18 mouse cellular contexts compared by ENCODE assay signal in the genomic region with DNA sequence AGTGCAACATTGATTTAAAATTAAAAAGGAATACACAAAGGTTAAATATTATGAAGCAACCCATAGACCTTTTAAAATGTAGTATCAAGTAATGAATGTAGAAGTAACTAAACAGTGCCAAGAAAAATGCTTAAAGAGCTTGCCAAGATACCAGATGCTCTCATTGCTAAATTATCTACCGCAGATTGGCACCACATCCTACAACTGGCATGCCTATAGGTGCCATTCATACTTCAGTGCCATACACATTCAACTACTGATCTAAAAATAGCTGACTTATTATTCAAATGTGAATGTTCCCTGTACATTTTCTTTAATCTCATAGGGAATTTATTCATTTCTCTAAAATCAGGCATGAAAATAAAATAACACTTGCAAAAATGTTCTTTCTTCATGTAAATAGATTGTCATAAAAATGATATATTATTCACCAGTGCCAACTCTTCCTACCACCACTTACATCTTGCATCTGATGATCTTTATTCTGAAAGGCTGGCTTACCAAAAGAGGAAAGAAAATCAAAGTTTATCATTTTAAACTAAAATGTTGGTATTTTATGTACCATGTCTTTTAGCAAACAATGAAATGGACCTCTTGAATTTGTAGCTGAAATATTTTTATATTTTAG.
A peak's percentile ranks its signal among the peaks of the same experiment; 100 is the strongest.
DNase-seq lines count a peak whose midpoint lies in the region; ATAC-seq and TF ChIP-seq lines count a peak whose summit lies in the region.
"Had no signal": no experiment of that assay in that cellular context is flagged by ENCODE, and none has a peak within 500 bp of the region (broad histone marks: within the 10 kb centered on the region; RNA-seq: fewer than 3 reads in every experiment).

No protein-coding gene starts in this region.

- no peak overlapping the region for H3K9ac ChIP-seq in forebrain, embryonic 14.5 days (ENCODE audit: low read length)
- no peak overlapping the region for H3K9ac ChIP-seq in forebrain, postnatal 0 days
- H3K9ac ChIP-seq: heart, embryonic 15.5 days; midbrain, embryonic 15.5 days had no signal

- H3K4me1 ChIP-seq in forebrain, embryonic 14.5 days (ENCODE audit: control insufficient read depth, insufficient read depth, low read length): no peaks in the 10 kb centered on the region
- H3K4me1 ChIP-seq in forebrain, embryonic 10.5 days: no peaks in the 10 kb centered on the region
- no peaks in the 10 kb centered on the region for H3K4me1 ChIP-seq in forebrain, postnatal 0 days (ENCODE audit: insufficient read depth)
- H3K4me1 ChIP-seq: heart, embryonic 15.5 days; midbrain, embryonic 15.5 days had no signal

- WGBS in forebrain, embryonic 14.5 days: 56% methylated on average over 1 of the region's 1 CpGs
- 93% methylated on average over 1 of the region's 1 CpGs for WGBS in forebrain, embryonic 10.5 days
- 44% methylated on average over 1 of the region's 1 CpGs for WGBS in forebrain, postnatal 0 days

- no peaks in the 10 kb centered on the region for H3K9me3 ChIP-seq in forebrain, embryonic 14.5 days (replicated peaks; ENCODE audit: control insufficient read depth, low read length)
- no peaks in the 10 kb centered on the region for H3K9me3 ChIP-seq in forebrain, embryonic 10.5 days
- no peaks in the 10 kb centered on the region for H3K9me3 ChIP-seq in forebrain, postnatal 0 days (ENCODE audit: low read length)
- H3K9me3 ChIP-seq: heart, embryonic 15.5 days; midbrain, embryonic 15.5 days had no signal

- H3K36me3 ChIP-seq in forebrain, embryonic 14.5 days (ENCODE audit: control insufficient read depth, insufficient read depth, low read length): no peaks in the 10 kb centered on the region
- no peaks in the 10 kb centered on the region for H3K36me3 ChIP-seq in forebrain, embryonic 10.5 days (replicated peaks)
- H3K36me3 ChIP-seq in forebrain, postnatal 0 days (ENCODE audit: insufficient read depth): no peaks in the 10 kb centered on the region
- H3K36me3 ChIP-seq: heart, embryonic 15.5 days; midbrain, embryonic 15.5 days had no signal

- H3K27ac ChIP-seq in forebrain, embryonic 14.5 days (ENCODE audit: low read depth, low read length): no peak overlapping the region
- no peak overlapping the region for H3K27ac ChIP-seq in forebrain, embryonic 10.5 days
- no peak overlapping the region for H3K27ac ChIP-seq in forebrain, postnatal 0 days (ENCODE audit: low read depth, low read length)
- H3K27ac ChIP-seq: heart, embryonic 15.5 days; midbrain, embryonic 15.5 days; stomach, postnatal 0 days had no signal

- no peak overlapping the region for H3K4me3 ChIP-seq in forebrain, embryonic 14.5 days (ENCODE audit: low read depth, low read length)
- H3K4me3 ChIP-seq in forebrain, embryonic 10.5 days: no peak overlapping the region
- no peak overlapping the region for H3K4me3 ChIP-seq in forebrain, postnatal 0 days (ENCODE audit: low read depth, low read length)
- H3K4me3 ChIP-seq: heart, embryonic 15.5 days; midbrain, embryonic 15.5 days had no signal

- peak; percentile 88 for DNase-seq in forebrain, embryonic 14.5 days (ENCODE audit: low spot score)
- no peak for DNase-seq in forebrain, embryonic 10.5 days (ENCODE audit: extremely low spot score, low spot score)
- DNase-seq in layer of hippocampus, adult 9-10 months (ENCODE audit: low spot score): peak; percentile 11
- DNase-seq in layer of hippocampus, postnatal 25 days (ENCODE audit: extremely low spot score in 1 of 2, low spot score in 1 of 2): no peak
- DNase-seq in forebrain, postnatal 0 days: peak; percentile 79
- peak; percentile 3 for DNase-seq in right cerebral cortex, postnatal 25 days
- no peak for DNase-seq in thymus, postnatal 0 days (ENCODE audit: low spot score)
- no peak for DNase-seq in adrenal gland, postnatal 36 days
- DNase-seq: B cell, adult 2 months; cerebellum, adult 11-12 months; heart, adult 18-20 months; kidney, adult 18-20 months; kidney, postnatal 25 days had no signal

- no peaks in the 10 kb centered on the region for H3K27me3 ChIP-seq in forebrain, embryonic 14.5 days (replicated peaks; ENCODE audit: control insufficient read depth, insufficient read depth, low read length)
- H3K27me3 ChIP-seq in forebrain, embryonic 10.5 days (ENCODE audit: poor library complexity, severe bottlenecking): no peaks in the 10 kb centered on the region
- H3K27me3 ChIP-seq in forebrain, postnatal 0 days (ENCODE audit: insufficient read depth, low read length): no peaks in the 10 kb centered on the region
- H3K27me3 ChIP-seq: heart, embryonic 15.5 days; midbrain, embryonic 15.5 days; Patski had no signal

- ATAC-seq in forebrain, embryonic 14.5 days: peak; percentile 91
- ATAC-seq in forebrain, postnatal 0 days: peak; percentile 94
- ATAC-seq: midbrain, embryonic 15.5 days; Patski had no signal

- no peak for TF ChIP-seq CTCF in forebrain, postnatal 0 days (IDR thresholded peaks at IDR 0.05; ENCODE audit: low read depth)

- no peak overlapping the region for H3K4me2 ChIP-seq in forebrain, embryonic 14.5 days (ENCODE audit: low read length)
- no peak overlapping the region for H3K4me2 ChIP-seq in forebrain, postnatal 0 days (ENCODE audit: low read depth)
- H3K4me2 ChIP-seq: heart, embryonic 15.5 days; liver, embryonic 11.5 days; midbrain, embryonic 15.5 days had no signal

Comparison
In these comparisons a context has a peak if more than half of its experiments do, and no peak if none do; other contexts are left out.
1. DNase-seq: peak in forebrain, embryonic 14.5 days (single experiment), layer of hippocampus, adult 9-10 months (single experiment), forebrain, postnatal 0 days (single experiment) and right cerebral cortex, postnatal 25 days (single experiment); none in forebrain, embryonic 10.5 days (single experiment), layer of hippocampus, postnatal 25 days (0 of 2), thymus, postnatal 0 days (single experiment) and adrenal gland, postnatal 36 days (0 of 2).